Mouse (Mus musculus): ENCODE results near the gene Plekhg4. TPM values are rescaled to one million over a fixed set of nuclear protein-coding genes. Genes with fewer than 3 reads are reported as not detected.

Plekhg4 gene
- polyA plus RNA-seq, 1 experiment: not detected

DNA sequence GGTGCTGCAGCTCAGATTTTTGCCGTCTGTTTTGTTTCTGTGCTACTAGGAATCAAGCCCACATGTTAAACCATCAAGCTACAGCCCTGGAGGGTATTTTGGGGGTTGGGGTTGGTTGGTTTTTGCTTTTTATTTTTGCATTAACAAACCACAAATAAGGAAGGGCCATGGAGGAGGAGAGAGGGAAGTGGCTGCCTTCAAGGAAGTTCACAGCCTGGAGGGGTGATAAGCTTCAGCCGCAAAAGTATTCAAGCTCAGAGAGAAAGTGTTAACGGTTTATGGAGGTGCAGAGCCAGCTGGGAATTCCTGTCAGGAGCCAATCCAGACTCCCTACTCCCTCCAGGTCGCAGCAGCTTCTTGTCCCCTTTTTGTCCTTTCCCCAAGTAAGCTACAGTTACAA, 34.1 kb upstream of the Plekhg4 start:
- no peak for TF ChIP-seq POLR2A (IDR thresholded peaks at IDR 0.05; ENCODE audit: insufficient read depth, low read depth, low read length)
- no peak for TF ChIP-seq CTCF (IDR thresholded peaks at IDR 0.05; ENCODE audit: insufficient read depth, low read depth, low read length)
- Histone ChIP-seq H3K4me3 (ENCODE audit: insufficient read depth, low read depth, low read length) (no peak overlapping the region), H3K4me1 (ENCODE audit: control insufficient read depth, insufficient read depth, low read length) (no peaks in the 10 kb centered on the region), H3K27ac (ENCODE audit: insufficient read depth, low read depth, low read length) (no peak overlapping the region)
- WGBS: 75% methylated on average over 4 of the region's 4 CpGs

DNA sequence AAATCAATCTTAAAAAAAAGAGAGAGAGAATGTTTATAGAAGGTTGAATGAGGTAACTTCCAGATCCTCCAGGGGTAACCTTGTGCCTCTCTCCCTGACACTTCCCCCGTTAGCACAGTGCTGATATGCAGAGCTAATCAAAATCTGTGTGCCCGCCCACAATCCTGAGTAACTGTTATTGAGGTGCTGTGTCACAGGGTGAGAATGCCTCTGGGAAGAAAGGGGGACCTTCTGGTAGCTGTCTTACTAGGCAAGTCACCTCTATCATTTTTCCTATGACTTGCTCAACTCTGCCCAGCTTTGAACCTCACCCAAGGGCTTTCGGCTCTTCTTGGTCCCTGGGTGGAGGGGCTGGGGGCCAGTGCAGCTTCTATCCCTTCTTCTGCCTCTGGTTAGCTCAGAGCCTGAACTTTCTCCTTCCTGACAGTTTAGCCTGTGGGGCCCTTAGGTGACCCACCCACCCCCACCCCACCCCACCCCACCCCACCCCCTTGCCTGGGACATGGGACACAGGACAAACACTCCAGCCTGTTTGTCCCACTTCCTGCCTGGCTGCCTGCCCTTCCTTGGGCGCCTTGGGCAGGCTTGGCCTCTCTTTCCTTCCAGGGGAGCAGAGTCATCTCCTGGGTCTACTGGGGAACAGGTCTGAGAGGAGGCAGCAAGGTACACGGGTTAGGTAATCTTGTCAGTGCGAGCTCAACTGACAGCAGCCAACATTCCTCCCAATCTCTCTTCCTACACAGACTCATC, 33.0 kb upstream of the Plekhg4 start:
- H3K4me3 ChIP-seq (ENCODE audit: insufficient read depth, low read depth, low read length): no peak overlapping the region
- TF ChIP-seq CTCF (IDR thresholded peaks at IDR 0.05; ENCODE audit: insufficient read depth, low read depth, low read length): no peak
- no peak for TF ChIP-seq POLR2A (IDR thresholded peaks at IDR 0.05; ENCODE audit: insufficient read depth, low read depth, low read length)
- H3K4me1 ChIP-seq (ENCODE audit: control insufficient read depth, insufficient read depth, low read length): peaks cover 2% of the 10 kb centered on the region; the same call in 1 of the 2 replicates
- WGBS: 81% methylated on average over 6 of the region's 6 CpGs
- no peak overlapping the region for H3K27ac ChIP-seq (ENCODE audit: insufficient read depth, low read depth, low read length)

DNA sequence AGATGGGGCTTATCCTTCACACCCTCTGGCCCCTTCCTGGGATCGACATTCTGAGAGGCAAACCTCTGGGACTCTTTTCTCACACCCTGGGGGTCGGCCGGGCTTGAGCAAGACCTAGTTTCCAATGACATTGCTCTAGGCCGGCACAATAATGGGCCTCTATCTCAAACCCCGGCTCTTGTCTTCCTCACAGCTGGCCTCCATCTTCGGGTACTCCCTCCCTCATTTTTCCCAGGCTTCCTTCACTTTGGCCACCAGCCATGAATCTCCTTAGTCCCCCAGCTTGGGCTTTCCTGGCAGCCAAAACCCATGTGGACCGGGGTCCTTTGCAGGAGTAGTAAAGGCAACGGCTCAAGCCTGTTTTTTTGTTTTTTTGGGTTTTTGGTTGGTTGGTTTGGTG, 31.7 kb upstream of the Plekhg4 start:
- 35% methylated on average over 8 of the region's 8 CpGs for WGBS
- TF ChIP-seq POLR2A (IDR thresholded peaks at IDR 0.05; ENCODE audit: insufficient read depth, low read depth, low read length): no peak
- TF ChIP-seq CTCF (IDR thresholded peaks at IDR 0.05; ENCODE audit: insufficient read depth, low read depth, low read length): no peak
- Histone ChIP-seq H3K4me3 (ENCODE audit: insufficient read depth, low read depth, low read length) (no peak overlapping the region), H3K27ac (ENCODE audit: insufficient read depth, low read depth, low read length) (no peak overlapping the region), H3K4me1 (ENCODE audit: control insufficient read depth, insufficient read depth, low read length) (peaks cover 7% of the 10 kb centered on the region)

DNA sequence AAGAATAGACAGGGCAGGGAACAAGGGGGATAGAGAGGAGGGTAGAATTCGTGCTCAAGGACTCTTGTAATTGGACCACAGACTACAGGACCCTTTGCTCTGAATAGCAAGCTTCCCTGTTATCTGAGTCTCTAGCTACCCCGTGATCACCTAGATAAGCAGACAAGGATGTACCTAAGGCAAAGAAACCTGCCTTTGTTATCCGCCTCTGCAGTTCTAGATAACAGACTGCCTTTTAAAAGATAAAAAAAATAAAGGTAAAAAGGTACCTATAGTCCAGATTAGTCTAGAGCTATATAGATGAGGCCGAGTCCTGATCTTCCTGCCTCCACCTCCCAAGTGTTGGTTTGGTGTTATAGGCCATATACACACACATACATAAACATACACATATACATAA, 30.3 kb upstream of the Plekhg4 start:
- 86% methylated on average over 4 of the region's 4 CpGs for WGBS
- peaks cover 20% of the 10 kb centered on the region for H3K4me1 ChIP-seq (ENCODE audit: control insufficient read depth, insufficient read depth, low read length)
- no peak overlapping the region for H3K27ac ChIP-seq (ENCODE audit: insufficient read depth, low read depth, low read length)
- no peak overlapping the region for H3K4me3 ChIP-seq (ENCODE audit: insufficient read depth, low read depth, low read length)
- TF ChIP-seq CTCF (IDR thresholded peaks at IDR 0.05; ENCODE audit: insufficient read depth, low read depth, low read length) (no peak), POLR2A (IDR thresholded peaks at IDR 0.05; ENCODE audit: insufficient read depth, low read depth, low read length) (no peak)

DNA sequence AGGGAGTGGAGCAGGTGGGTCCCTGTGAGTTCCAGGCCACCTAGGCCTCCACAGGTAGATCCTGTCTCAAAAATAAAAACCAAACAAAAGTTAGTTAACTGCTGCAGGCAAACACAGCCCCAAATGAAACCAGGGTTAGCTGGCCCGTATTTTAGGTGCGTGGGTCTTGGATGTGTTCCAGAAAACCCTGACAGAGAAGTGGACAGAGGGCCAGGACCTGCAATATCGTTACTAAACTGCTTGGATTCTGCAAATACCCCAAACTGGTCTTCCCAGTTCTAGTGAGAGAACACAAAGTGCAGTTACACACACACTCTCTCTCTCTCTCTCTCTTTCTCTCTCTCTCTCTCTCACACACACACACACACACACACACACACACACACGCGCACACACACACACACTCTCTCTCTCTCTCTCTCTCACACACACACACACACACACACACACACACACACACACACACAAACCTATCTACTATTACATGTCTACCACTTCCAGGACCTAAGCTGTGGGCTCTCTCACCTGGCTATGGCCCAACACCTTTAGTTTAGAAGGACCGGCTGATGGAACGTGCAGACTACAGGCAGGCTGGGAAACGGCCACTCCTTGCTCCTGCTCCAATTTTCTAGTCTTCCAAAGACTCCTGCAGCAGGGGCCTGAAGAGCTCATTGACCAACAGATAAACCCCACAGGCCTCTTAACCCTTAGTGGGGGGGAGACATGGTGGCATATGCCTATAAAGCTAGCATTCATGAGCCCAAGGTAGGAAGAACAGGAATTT, 29.1 kb upstream of the Plekhg4 start:
- TF ChIP-seq CTCF (IDR thresholded peaks at IDR 0.05; ENCODE audit: insufficient read depth, low read depth, low read length) (no peak), POLR2A (IDR thresholded peaks at IDR 0.05; ENCODE audit: insufficient read depth, low read depth, low read length) (no peak)
- H3K4me3 ChIP-seq (ENCODE audit: insufficient read depth, low read depth, low read length): no peak overlapping the region
- H3K27ac ChIP-seq (ENCODE audit: insufficient read depth, low read depth, low read length): no peak overlapping the region
- 58% methylated on average over 8 of the region's 8 CpGs for WGBS
- peaks cover 25% of the 10 kb centered on the region for H3K4me1 ChIP-seq (ENCODE audit: control insufficient read depth, insufficient read depth, low read length)

DNA sequence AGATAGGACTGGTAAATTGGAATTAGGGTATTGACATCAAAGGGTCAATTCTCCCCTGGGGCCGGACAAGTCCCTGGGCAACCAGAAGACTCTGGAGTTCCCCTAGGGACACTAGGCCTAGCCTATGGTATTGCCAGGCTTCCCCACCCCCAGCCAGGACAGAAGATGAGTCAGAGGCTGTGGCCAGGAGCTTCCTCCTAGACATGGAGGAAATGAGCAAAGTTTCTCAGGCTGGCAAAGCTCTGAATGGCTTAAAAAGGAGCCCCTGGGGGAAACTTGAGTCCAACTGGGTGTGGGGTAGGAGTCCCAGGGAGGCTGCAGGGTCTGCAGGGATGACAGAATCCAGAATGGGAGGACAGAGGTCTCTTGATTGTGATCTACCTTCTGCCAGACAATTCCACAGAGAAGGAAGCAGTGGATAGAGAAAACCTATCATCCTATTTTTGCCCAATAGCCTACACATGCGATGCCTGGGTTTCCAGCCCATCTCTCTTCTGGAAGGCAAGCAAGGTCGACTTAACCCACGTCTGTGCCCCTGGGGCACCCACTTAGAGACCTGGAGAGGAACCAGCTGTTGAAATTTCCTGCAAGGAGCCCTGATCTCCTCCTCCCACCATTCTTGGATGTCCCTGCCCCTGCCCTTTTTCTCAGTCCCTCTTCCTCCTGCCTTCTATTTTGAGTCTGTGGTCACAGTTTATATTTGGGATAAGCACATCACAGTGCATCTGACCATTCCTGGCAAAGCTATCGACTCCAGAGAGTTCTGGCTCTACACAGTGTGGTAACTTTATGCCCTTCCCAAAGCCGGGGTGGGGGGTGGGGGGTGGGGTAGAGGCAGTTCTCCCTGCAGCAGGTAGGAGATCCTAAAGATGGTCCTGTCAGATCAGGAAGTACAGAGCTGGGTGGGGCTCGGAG, 27.8 kb upstream of the Plekhg4 start:
- 69% methylated on average over 7 of the region's 7 CpGs for WGBS
- TF ChIP-seq POLR2A (IDR thresholded peaks at IDR 0.05; ENCODE audit: insufficient read depth, low read depth, low read length): no peak
- no peak for TF ChIP-seq CTCF (IDR thresholded peaks at IDR 0.05; ENCODE audit: insufficient read depth, low read depth, low read length)

DNA sequence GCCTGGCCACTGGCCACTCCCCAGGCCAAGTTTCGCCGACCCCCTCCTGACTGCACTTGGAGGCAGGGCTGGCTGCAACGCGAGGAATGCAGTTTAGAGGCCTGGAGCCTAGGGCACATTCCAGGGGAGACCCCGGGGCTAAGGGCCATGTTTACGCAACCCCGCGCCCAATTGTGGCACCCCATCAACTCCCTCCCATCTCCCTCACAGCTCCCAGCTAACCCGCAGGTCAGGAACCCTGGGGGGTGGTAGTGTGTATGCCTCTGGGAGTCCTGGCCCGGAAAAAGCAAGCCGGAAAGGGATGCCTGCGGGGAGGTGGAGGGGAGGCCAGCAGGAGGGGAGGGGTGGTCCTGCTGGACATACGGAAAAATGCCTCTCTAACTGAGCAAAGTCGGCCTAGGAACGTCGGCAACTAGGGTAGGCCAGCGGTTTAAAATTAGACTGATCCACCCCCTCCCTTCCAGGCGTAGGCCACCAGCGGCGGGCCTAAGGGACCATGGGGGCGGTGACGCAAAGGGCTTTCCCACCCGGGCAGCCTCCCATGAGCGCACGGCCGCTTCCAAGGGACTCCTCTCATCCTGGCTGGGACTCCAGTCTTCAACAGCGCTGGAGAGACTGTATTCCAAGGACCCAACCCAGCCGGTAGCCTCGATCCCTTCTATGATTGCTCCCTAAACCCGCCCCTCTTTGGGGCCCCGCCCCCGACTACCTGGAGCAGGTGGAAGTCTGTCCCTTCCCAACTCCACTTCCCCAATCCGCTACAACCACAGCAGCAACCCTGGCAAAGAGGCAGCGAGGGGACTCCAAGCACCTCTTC, 26.3 kb upstream of the Plekhg4 start:
- 14% methylated on average over 34 of the region's 34 CpGs for WGBS
- H3K27ac ChIP-seq (ENCODE audit: insufficient read depth, low read depth, low read length): no peak overlapping the region
- TF ChIP-seq POLR2A (IDR thresholded peaks at IDR 0.05; ENCODE audit: insufficient read depth, low read depth, low read length) (no peak), CTCF (IDR thresholded peaks at IDR 0.05; ENCODE audit: insufficient read depth, low read depth, low read length) (no peak)
- H3K4me3 ChIP-seq (ENCODE audit: insufficient read depth, low read depth, low read length): peak overlapping the region; percentile 81
- peaks cover 34% of the 10 kb centered on the region for H3K4me1 ChIP-seq (ENCODE audit: control insufficient read depth, insufficient read depth, low read length)

More for the DNA sequence above, 27.8 kb upstream of the Plekhg4 start:
- no peak overlapping the region for H3K4me3 ChIP-seq (ENCODE audit: insufficient read depth, low read depth, low read length)
- peaks cover 32% of the 10 kb centered on the region for H3K4me1 ChIP-seq (ENCODE audit: control insufficient read depth, insufficient read depth, low read length)
- no peak overlapping the region for H3K27ac ChIP-seq (ENCODE audit: insufficient read depth, low read depth, low read length)

All from olfactory bulb, adult 2 months (tissue).